Mouse (Mus musculus) CH12.LX (cell line): Measurements from ENCODE around the gene Kcnc3. TPM values are rescaled to one million over a fixed set of nuclear protein-coding genes. Genes with fewer than 3 reads are reported as not detected.

Experiments
- DNase-seq: peaks from one replicate; pipeline ENCODE4 v3.0.0-alpha.2; 2013; ENCODE audit errors: extremely low read depth
- H3K27ac ChIP-seq: 2 replicates; pipeline ENCODE4 v1.5.1; 2012; ENCODE audit warnings: low read depth, mild to moderate bottlenecking, control low read depth, moderate library complexity; ENCODE audit not compliant: insufficient read depth
- H3K27me3 ChIP-seq: replicated peaks from 2 replicates; pipeline ENCODE3; 2012; ENCODE audit warnings: inconsistent platforms
- H3K36me3 ChIP-seq, 2 experiments: replicated peaks in 1 of 2; 2 replicates each; pipeline versions ENCODE3 to v1.6.1; 2012; ENCODE audit warnings: inconsistent platforms in 1 of 2, low read length in 1 of 2, mild to moderate bottlenecking in 1 of 2, mixed read lengths in 1 of 2, moderate library complexity in 1 of 2; ENCODE audit not compliant: control insufficient read depth in 1 of 2, insufficient read depth in 1 of 2
- H3K4me1 ChIP-seq, 2 experiments: 2 replicates each; pipeline ENCODE4 v1.6.1; 2012; ENCODE audit warnings: inconsistent platforms in 1 of 2, moderate library complexity in 1 of 2; ENCODE audit not compliant: insufficient read depth in 2 of 2, control insufficient read depth in 1 of 2
- H3K4me2 ChIP-seq: 2 replicates; pipeline ENCODE4 v1.6.1; 2012; ENCODE audit warnings: low read depth, mild to moderate bottlenecking, control low read depth; ENCODE audit not compliant: poor library complexity, insufficient read depth, severe bottlenecking
- H3K4me3 ChIP-seq, 3 experiments: fragments of 150-350 bp in 1 of 3; sonication (generic) in 1 of 3; replicated peaks in 1 of 3; 2 replicates each; pipeline versions ENCODE3 to v1.5.1; 2011 to 2012; ENCODE audit warnings: low read depth in 2 of 3, low read length in 2 of 3, mild to moderate bottlenecking in 2 of 3, moderate library complexity in 2 of 3, control low read depth in 1 of 3, improper control_type of control experiment in 1 of 3, inconsistent platforms in 1 of 3, mixed read lengths in 1 of 3; ENCODE audit not compliant: poor library complexity in 1 of 3
- H3K79me2 ChIP-seq: replicated peaks from 2 replicates; pipeline ENCODE4 v1.6.1; 2012; ENCODE audit warnings: mild to moderate bottlenecking, moderate library complexity; ENCODE audit not compliant: control insufficient read depth, poor library complexity, insufficient read depth, severe bottlenecking; ENCODE audit errors: extremely low read depth
- H3K9ac ChIP-seq: 2 replicates; pipeline ENCODE4 v1.6.1; 2012; ENCODE audit warnings: low read depth, mild to moderate bottlenecking, control low read depth, moderate library complexity; ENCODE audit not compliant: insufficient read depth
- H3K9me3 ChIP-seq: replicated peaks from 2 replicates; pipeline ENCODE3; 2012; ENCODE audit warnings: low read length, inconsistent platforms, mixed read lengths
- CHD1 ChIP-seq: IDR thresholded peaks from 2 replicates; pipeline ENCODE4 v1.6.1; 2012; ENCODE audit warnings: low read depth, low read length, improper control_type of control experiment, inconsistent platforms
- CTCF ChIP-seq, 2 experiments: IDR thresholded peaks in 1 of 2; conservative IDR thresholded peaks in 1 of 2; 2 replicates each; pipeline ENCODE4 v1.5.1; 2011 to 2012; ENCODE audit warnings: low read depth in 2 of 2, low read length in 2 of 2, improper control_type of control experiment in 1 of 2, inconsistent platforms in 1 of 2, mild to moderate bottlenecking in 1 of 2, moderate library complexity in 1 of 2
- E2F4 ChIP-seq: IDR thresholded peaks from 2 replicates; pipeline ENCODE4 v1.6.1; 2011; ENCODE audit warnings: low read depth, low read length, improper control_type of control experiment; ENCODE audit not compliant: insufficient replicate concordance
- EP300 ChIP-seq: IDR thresholded peaks from 2 replicates; pipeline ENCODE4 v1.6.1; 2011; ENCODE audit warnings: low read length, improper control_type of control experiment
- HCFC1 ChIP-seq: IDR thresholded peaks from 2 replicates; pipeline ENCODE4 v1.6.1; 2012; ENCODE audit warnings: low read depth, mild to moderate bottlenecking, inconsistent platforms, low read length, improper control_type of control experiment
- IRF4 ChIP-seq: IDR thresholded peaks from 2 replicates; pipeline ENCODE4 v1.6.1; 2014; ENCODE audit warnings: low read depth, mild to moderate bottlenecking, inconsistent platforms, low read length, improper control_type of control experiment
- JUN ChIP-seq: IDR thresholded peaks from 2 replicates; pipeline ENCODE4 v1.6.1; 2011; ENCODE audit warnings: low read depth, mild to moderate bottlenecking, low read length, improper control_type of control experiment, moderate library complexity; ENCODE audit not compliant: insufficient read depth
- JUND ChIP-seq: conservative IDR thresholded peaks from 2 replicates; pipeline ENCODE4 v1.6.1; 2011; ENCODE audit warnings: low read depth, low read length, improper control_type of control experiment
- KAT2A ChIP-seq: IDR thresholded peaks from 2 replicates; pipeline ENCODE4 v1.6.1; 2012; ENCODE audit warnings: low read length, improper control_type of control experiment, inconsistent platforms; ENCODE audit not compliant: insufficient replicate concordance
- MAX ChIP-seq: IDR thresholded peaks from 2 replicates; pipeline ENCODE4 v1.6.1; 2011; ENCODE audit warnings: low read length, improper control_type of control experiment
- MXI1 ChIP-seq: IDR thresholded peaks from 2 replicates; pipeline ENCODE4 v1.6.1; 2011; ENCODE audit warnings: mild to moderate bottlenecking, low read depth, low read length, improper control_type of control experiment
- MYC ChIP-seq: IDR thresholded peaks from 2 replicates; pipeline ENCODE4 v1.6.1; 2011; ENCODE audit warnings: low read depth, mild to moderate bottlenecking, improper control_type of control experiment, low read length
- NELFE ChIP-seq: IDR thresholded peaks from 2 replicates; pipeline ENCODE4 v1.6.1; 2011; ENCODE audit warnings: low read depth, low read length, improper control_type of control experiment
- PAX5 ChIP-seq: IDR thresholded peaks from 2 replicates; pipeline ENCODE4 v1.6.1; 2012; ENCODE audit warnings: low read length, inconsistent platforms, mixed read lengths
- POLR2AphosphoS2 ChIP-seq: IDR thresholded peaks from 2 replicates; pipeline ENCODE4 v1.6.1; 2011; ENCODE audit warnings: low read depth, low read length, improper control_type of control experiment
- RAD21 ChIP-seq: IDR thresholded peaks from 2 replicates; pipeline ENCODE4 v1.6.1; 2011; ENCODE audit warnings: low read depth, mild to moderate bottlenecking, low read length, improper control_type of control experiment, moderate library complexity
- RCOR1 ChIP-seq: conservative IDR thresholded peaks from 2 replicates; pipeline ENCODE4 v1.6.1; 2012; ENCODE audit warnings: low read depth, mild to moderate bottlenecking, inconsistent platforms, low read length, improper control_type of control experiment
- SMC3 ChIP-seq: IDR thresholded peaks from 2 replicates; pipeline ENCODE4 v1.6.1; 2011; ENCODE audit warnings: low read depth, low read length, improper control_type of control experiment
- TBP ChIP-seq: conservative IDR thresholded peaks from 2 replicates; pipeline ENCODE4 v1.6.1; 2011; ENCODE audit warnings: low read depth, low read length, improper control_type of control experiment
- TCF12 ChIP-seq: IDR thresholded peaks from 2 replicates; pipeline ENCODE4 v1.6.1; 2014; ENCODE audit warnings: low read depth, mild to moderate bottlenecking, inconsistent platforms, low read length, improper control_type of control experiment
- USF2 ChIP-seq: conservative IDR thresholded peaks from 2 replicates; pipeline ENCODE4 v1.6.1; 2011; ENCODE audit warnings: low read depth, low read length, improper control_type of control experiment
- ZC3H11A ChIP-seq: IDR thresholded peaks from 2 replicates; pipeline ENCODE4 v1.6.1; 2012; ENCODE audit warnings: low read depth, mild to moderate bottlenecking, inconsistent platforms, low read length, improper control_type of control experiment
- ZNF384 ChIP-seq: IDR thresholded peaks from 2 replicates; pipeline ENCODE4 v1.6.1; 2012; ENCODE audit warnings: low read depth, low read length, improper control_type of control experiment, inconsistent platforms
- dilution Hi-C: fragments of 300-500 bp; cut with MboI; formaldehyde crosslinking; loops from 2 replicates; pipeline ENCODE4 v1.14.3; 2020; ENCODE audit warnings: low sequenced_read_pairs; ENCODE audit not compliant: extremely low pct_unique_long_range_greater_than_20kb, extremely low pct_ligation_motif_present
- in situ Hi-C: fragments of 300-500 bp; cut with MboI; formaldehyde crosslinking; loops from 3 replicates; pipeline ENCODE4 v1.14.3; 2019; ENCODE audit warnings: low sequenced_read_pairs, low pct_ligation_motif_present, low pct_unique_long_range_greater_than_20kb, mixed read lengths
- polyA plus RNA-seq: library from polyadenylated mRNA; unstranded; fragments of >175 nt; gene quantifications from 2 replicates; pipeline ENCODE4 v1.2.1, GENCODE M21; 2012; ENCODE audit warnings: low read depth; ENCODE audit not compliant: insufficient read length
- total RNA-seq, 2 experiments: library from RNA; depleted of rRNA; stranded (reverse); fragments of 300-350 nt in 1 of 2; fragments of >200 nt in 1 of 2; gene quantifications; 2 replicates each; pipeline ENCODE4 v1.2.3; 2012 to 2014

Kcnc3 gene
- total and polyA plus RNA-seq, 3 experiments, result 0.31 to 5.6 (median 1.7) TPM

GRCm38 (mm10) chr7:44645256-44645655 is 54.8 kb downstream of the Kcnc3 start:
- peak overlapping the region in 1 of 3 experiments; percentile 31 for H3K4me3 ChIP-seq
- H3K4me2 ChIP-seq, result no peak overlapping the region
- no peaks in the 10 kb centered on the region for H3K79me2 ChIP-seq
- no peak for TF ChIP-seq EP300
- TF ChIP-seq TCF12, result no peak
- in situ Hi-C loops (loop anchor here (5.0 to 10.0 kb wide), 3 partner anchors 60 to 380 kb away; partner anchors contain the start of gene Gm15517), dilution Hi-C loops (no loop called here)
- no peak overlapping the region for H3K9ac ChIP-seq
- no peak for DNase-seq
- no peaks in the 10 kb centered on the region for H3K36me3 ChIP-seq
- no peaks in the 10 kb centered on the region for H3K9me3 ChIP-seq
- no peak overlapping the region for H3K27ac ChIP-seq
- H3K27me3 ChIP-seq, result peaks cover 2% of the 10 kb centered on the region
- H3K4me1 ChIP-seq, result peaks cover 38 to 68% of the 10 kb centered on the region in 2 experiments

- dilution Hi-C loops (no loop called here), in situ Hi-C loops (loop anchor here (5.0 to 10.0 kb wide), 3 partner anchors 61 to 381 kb away; partner anchors contain the start of gene Gm15517)
- Histone ChIP-seq H3K4me1 (peaks cover 38 to 68% of the 10 kb centered on the region in 2 experiments), H3K27ac (no peak overlapping the region), H3K9ac (no peak overlapping the region), H3K36me3 (no peaks in the 10 kb centered on the region), H3K4me3 (no peak overlapping the region), H3K27me3 (no peaks in the 10 kb centered on the region), H3K9me3 (no peaks in the 10 kb centered on the region), H3K79me2 (no peaks in the 10 kb centered on the region), H3K4me2 (no peak overlapping the region)
- TF ChIP-seq NELFE (no peak), MAX (no peak), CHD1 (no peak), CTCF (conservative IDR thresholded peaks at IDR 0.05 in 1 of 2, IDR thresholded peaks at IDR 0.05 in 1 of 2; ENCODE audit: low read depth in 2 of 2, low read length in 2 of 2) (no peak), HCFC1 (no peak), JUN (no peak), IRF4 (no peak), JUND (no peak), RAD21 (no peak), TBP (no peak), EP300 (no peak)
- DNase-seq, result no peak
Measured at GRCm38 (mm10) chr7:44645951-44646350, 55.5 kb downstream of the Kcnc3 start.

- dilution Hi-C loops (no loop called here), in situ Hi-C loops (loop anchor here (5.0 to 10.0 kb wide), 3 partner anchors 62 to 382 kb away; partner anchors contain the start of gene Gm15517)
- Histone ChIP-seq H3K4me1 (peaks cover 38 to 58% of the 10 kb centered on the region in 2 experiments), H3K36me3 (no peaks in the 10 kb centered on the region), H3K9ac (no peak overlapping the region), H3K4me3 (no peak overlapping the region), H3K79me2 (no peaks in the 10 kb centered on the region), H3K9me3 (no peaks in the 10 kb centered on the region), H3K4me2 (peak overlapping the region; percentile 75), H3K27ac (no peak overlapping the region), H3K27me3 (no peaks in the 10 kb centered on the region)
- DNase-seq, result peak; percentile 90
- TF ChIP-seq KAT2A, result no peak
- 0 out of 2 replicates have a peak, but pooled peaks have one; percentile 45 for TF ChIP-seq TCF12
- TF ChIP-seq POLR2AphosphoS2, result no peak
- no peak for TF ChIP-seq MXI1
- TF ChIP-seq RCOR1, result no peak
- TF ChIP-seq USF2, result no peak
- TF ChIP-seq NELFE, result no peak
- TF ChIP-seq JUN, result peak; percentile 55; the same call in 1 of the 2 replicates
- TF ChIP-seq PAX5, result no peak
- TF ChIP-seq HCFC1, result no peak
- no peak for TF ChIP-seq ZC3H11A
- TF ChIP-seq JUND, result peak; percentile 66
- TF ChIP-seq E2F4, result no peak
- TF ChIP-seq TBP, result no peak
- TF ChIP-seq RAD21, result peak; percentile 31
- no peak for TF ChIP-seq MYC
- peak; percentile 36 to 55 for TF ChIP-seq CTCF (conservative IDR thresholded peaks at IDR 0.05 in 1 of 2, IDR thresholded peaks at IDR 0.05 in 1 of 2; ENCODE audit: low read depth in 2 of 2, low read length in 2 of 2)
- peak; percentile 95 for TF ChIP-seq ZNF384
- TF ChIP-seq SMC3, result peak; percentile 21
- peak; percentile 78 for TF ChIP-seq EP300
Measured at GRCm38 (mm10) chr7:44647042-44647724, 56.7 kb downstream of the Kcnc3 start.
